Mouse (Mus musculus) hindbrain, embryonic 12.5 days (tissue): ENCODE data around the gene Ndel1. TPM values are rescaled to one million over a fixed set of nuclear protein-coding genes. Genes with fewer than 3 reads are reported as not detected.

ENCODE experiments used
- ATAC-seq: fragments of 200-750 bp; cut with Nextera tagmentation; 2 replicates; pipeline ENCODE4 v1.8.0; 2017; ENCODE audit warnings: moderate TSS enrichment; ENCODE audit not compliant: low FRiP score
- H3K27ac ChIP-seq: fragments of 300-500 bp; sonication (generic); 2 replicates; pipeline ENCODE4 v1.5.1; 2016; ENCODE audit warnings: mild to moderate bottlenecking
- H3K27me3 ChIP-seq: fragments of 300-500 bp; sonication (generic); 2 replicates; pipeline ENCODE4 v1.6.1; 2016; ENCODE audit warnings: mild to moderate bottlenecking
- H3K36me3 ChIP-seq: fragments of 300-500 bp; sonication (generic); 2 replicates; pipeline ENCODE4 v1.6.1; 2016; ENCODE audit warnings: mild to moderate bottlenecking
- H3K4me1 ChIP-seq: fragments of 300-500 bp; sonication (generic); 2 replicates; pipeline ENCODE4 v1.6.1; 2016
- H3K4me2 ChIP-seq: fragments of 300-500 bp; sonication (generic); replicated peaks from 2 replicates; pipeline ENCODE4 v1.6.1; 2016; ENCODE audit warnings: mild to moderate bottlenecking
- H3K4me3 ChIP-seq: fragments of 300-500 bp; sonication (generic); 2 replicates; pipeline ENCODE4 v1.5.1; 2016; ENCODE audit warnings: mild to moderate bottlenecking
- H3K9ac ChIP-seq: fragments of 300-500 bp; sonication (generic); 2 replicates; pipeline ENCODE4 v1.6.1; 2016; ENCODE audit warnings: mild to moderate bottlenecking, moderate library complexity
- H3K9me3 ChIP-seq: fragments of 300-500 bp; sonication (generic); replicated peaks from 2 replicates; pipeline ENCODE4 v1.6.1; 2016; ENCODE audit warnings: mild to moderate bottlenecking
- WGBS: fragments of 180-500 bp; shearing (Covaris S2); methylation state at CpG from one replicate; pipeline ENCODE4 v1.1.7; 2016; 5-methylcytosine and 5-hydroxymethylcytosine counted together
- polyA plus RNA-seq: library from polyadenylated mRNA; unstranded; fragments of >200 nt; fragmentation: Nextera tagmentation; extraction: Ambion mirVana; gene quantifications from 2 replicates; pipeline ENCODE4 v1.2.1, GENCODE M21; 2016

Ndel1 gene
- polyA plus RNA-seq, 1 experiment from 2014 or later = 77.1 TPM

DNA sequence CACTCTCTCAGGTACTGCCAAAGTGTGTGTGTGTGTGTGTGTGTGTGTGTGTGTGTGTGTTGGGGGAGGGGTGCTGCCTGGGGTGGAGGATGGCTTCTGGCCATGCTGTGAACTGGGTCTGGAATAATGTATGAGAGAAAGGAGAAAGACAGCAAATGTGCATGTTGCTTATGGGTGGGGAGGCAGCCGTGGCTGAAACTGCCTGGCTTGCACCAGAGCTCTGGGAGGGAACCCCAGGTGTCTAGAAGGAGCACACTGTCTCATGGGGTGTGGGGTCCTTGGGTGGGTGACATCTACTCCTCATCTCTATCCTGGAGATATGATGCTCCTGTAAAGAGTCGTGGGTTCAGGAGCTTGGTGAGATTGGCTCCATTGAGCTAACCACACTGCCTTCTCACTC, 17.0 kb upstream of the Ndel1 start:
- H3K9ac ChIP-seq = no peak overlapping the region
- H3K36me3 ChIP-seq = no peaks in the 10 kb centered on the region
- no peaks in the 10 kb centered on the region for H3K9me3 ChIP-seq
- no peaks in the 10 kb centered on the region for H3K4me1 ChIP-seq
- H3K4me2 ChIP-seq = no peak overlapping the region
- no peak overlapping the region for H3K27ac ChIP-seq
- no peaks in the 10 kb centered on the region for H3K27me3 ChIP-seq
- 73% methylated on average over 2 of the region's 2 CpGs for WGBS
- H3K4me3 ChIP-seq = no peak overlapping the region
- ATAC-seq = no peak

DNA sequence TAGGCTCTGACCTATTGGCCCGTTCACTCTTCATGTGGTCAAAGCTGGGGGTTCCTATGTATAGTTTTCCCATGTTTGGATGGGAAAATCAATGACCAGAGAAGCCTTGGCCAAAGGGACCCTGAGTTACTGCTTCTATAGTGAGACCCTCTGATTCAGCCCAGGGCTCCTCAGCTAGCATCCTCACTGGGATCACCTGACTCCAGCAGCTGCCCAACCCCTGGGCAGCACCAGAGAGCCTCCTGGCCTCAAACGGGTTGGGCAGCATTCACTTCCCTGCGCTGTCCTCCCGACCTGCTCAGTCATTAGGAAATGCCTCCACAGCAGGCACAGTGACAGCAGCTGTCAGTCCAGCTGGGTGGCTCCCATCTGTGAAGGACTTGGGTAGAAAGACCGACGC, 16.6 kb upstream of the Ndel1 start, which contains the start of gene Rnf222:
TSS of gene Rnf222 (plus strand) at position 301 of the 400 bp plus-strand sequence.
- no peak within 1 kb of the TSS for H3K9ac ChIP-seq
- no peaks in the 10 kb centered on the region for H3K27me3 ChIP-seq
- no peak within 1 kb of the TSS for H3K27ac ChIP-seq
- WGBS = 35% methylated on average over 6 of the region's 6 CpGs
- no peaks in the 10 kb centered on the region for H3K36me3 ChIP-seq
- H3K9me3 ChIP-seq = no peaks in the 10 kb centered on the region
- no peaks in the 10 kb centered on the region for H3K4me1 ChIP-seq
- no peak within 1 kb of the TSS for H3K4me3 ChIP-seq
- no peak within 1 kb of the TSS for H3K4me2 ChIP-seq
- ATAC-seq = no peak

DNA sequence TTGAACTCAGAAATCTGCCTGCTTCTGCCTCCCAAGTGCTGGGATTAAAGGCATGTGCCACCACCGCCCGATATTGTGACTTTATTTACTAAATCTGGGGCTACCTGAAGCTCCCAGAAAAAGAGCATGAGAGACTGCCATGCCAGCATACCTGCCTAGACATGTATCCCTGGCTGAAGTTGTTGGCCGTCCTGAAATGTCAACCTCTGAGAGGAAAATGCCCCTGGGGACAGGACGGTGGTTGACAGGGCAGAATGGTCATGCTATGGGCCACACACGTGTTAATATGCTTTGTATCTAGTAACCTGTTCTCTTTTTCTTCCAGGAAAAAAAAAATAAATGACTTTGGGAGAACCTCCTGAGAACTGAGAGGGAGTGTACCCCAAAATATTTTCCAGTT, 14.4 kb upstream of the Ndel1 start:
- H3K27ac ChIP-seq = no peak overlapping the region
- H3K4me3 ChIP-seq = no peak overlapping the region
- no peak for ATAC-seq
- no peaks in the 10 kb centered on the region for H3K4me1 ChIP-seq
- no peaks in the 10 kb centered on the region for H3K27me3 ChIP-seq
- H3K9ac ChIP-seq = no peak overlapping the region
- no peaks in the 10 kb centered on the region for H3K36me3 ChIP-seq
- no peaks in the 10 kb centered on the region for H3K9me3 ChIP-seq
- H3K4me2 ChIP-seq = no peak overlapping the region
- 78% methylated on average over 5 of the region's 5 CpGs for WGBS

DNA sequence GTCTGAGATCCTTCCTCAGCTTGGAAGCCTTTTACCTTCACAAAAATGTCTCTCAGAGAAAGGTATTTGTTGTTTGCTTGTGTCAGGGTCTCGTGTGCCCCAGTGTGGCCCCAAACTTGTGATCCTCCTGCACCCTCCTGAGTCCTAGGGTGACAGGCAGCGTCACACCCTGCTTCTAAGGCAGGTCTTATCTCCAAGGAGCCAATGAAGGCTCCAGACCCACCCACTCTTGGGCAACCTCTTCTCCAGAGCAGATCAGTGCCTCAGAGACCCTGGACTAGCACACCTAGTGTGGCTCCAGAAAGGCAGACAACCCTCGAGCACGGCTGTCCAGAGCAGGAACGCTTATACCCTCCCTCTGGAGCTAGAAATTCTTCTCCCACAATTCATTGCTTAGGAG, 12.7 kb upstream of the Ndel1 start:
- Histone ChIP-seq H3K4me3 (no peak overlapping the region), H3K9me3 (no peaks in the 10 kb centered on the region), H3K4me1 (no peaks in the 10 kb centered on the region), H3K36me3 (no peaks in the 10 kb centered on the region), H3K9ac (no peak overlapping the region), H3K27ac (no peak overlapping the region), H3K27me3 (no peaks in the 10 kb centered on the region), H3K4me2 (no peak overlapping the region)
- WGBS = 80% methylated on average over 5 of the region's 5 CpGs
- ATAC-seq = no peak

DNA sequence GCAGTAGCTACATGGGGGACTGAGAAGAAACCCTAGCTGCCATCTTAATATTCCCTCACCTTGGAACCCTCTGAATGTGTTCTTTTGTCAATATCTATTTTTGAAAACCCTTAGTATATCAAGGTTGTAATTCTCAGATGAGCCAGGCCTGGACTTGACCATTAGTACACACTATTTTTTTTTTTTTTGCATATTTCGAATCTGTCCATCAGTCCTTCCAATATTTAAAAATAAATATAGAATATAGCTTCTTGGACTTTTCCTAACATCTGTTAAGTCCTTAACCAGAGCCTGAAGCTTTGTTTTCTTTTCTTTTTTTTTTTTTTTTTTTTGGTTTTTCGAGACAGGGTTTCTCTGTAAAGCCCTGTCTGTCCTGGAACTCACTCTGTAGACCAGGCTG, 12.2 kb upstream of the Ndel1 start:
- ATAC-seq = no peak
- 76% methylated on average over 2 of the region's 2 CpGs for WGBS
- no peaks in the 10 kb centered on the region for H3K36me3 ChIP-seq
- no peaks in the 10 kb centered on the region for H3K9me3 ChIP-seq
- H3K9ac ChIP-seq = no peak overlapping the region
- no peaks in the 10 kb centered on the region for H3K27me3 ChIP-seq
- no peak overlapping the region for H3K27ac ChIP-seq
- H3K4me3 ChIP-seq = no peak overlapping the region
- H3K4me2 ChIP-seq = no peak overlapping the region
- no peaks in the 10 kb centered on the region for H3K4me1 ChIP-seq

DNA sequence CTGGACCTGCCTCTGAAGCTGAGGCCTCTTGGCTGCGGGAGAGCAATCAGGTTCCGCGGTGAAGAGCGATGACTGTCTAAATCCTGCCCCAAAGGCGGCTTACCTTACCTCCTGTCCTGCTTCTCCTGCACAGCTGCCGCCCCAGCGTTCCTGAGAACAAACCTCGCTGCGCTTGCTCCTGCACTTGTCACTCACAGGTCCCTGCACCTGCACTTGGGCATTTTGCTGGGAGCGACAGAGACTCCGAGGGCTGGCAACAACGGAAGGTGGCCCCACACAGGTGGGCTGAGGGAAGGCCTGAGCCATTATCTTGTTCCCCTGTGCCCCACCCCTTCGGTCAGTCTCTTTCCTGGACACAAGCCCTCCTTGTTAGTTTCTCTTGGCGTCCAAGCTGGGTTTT, 10.4 kb upstream of the Ndel1 start:
- Histone ChIP-seq H3K36me3 (no peaks in the 10 kb centered on the region), H3K9me3 (no peaks in the 10 kb centered on the region), H3K9ac (no peak overlapping the region), H3K4me2 (no peak overlapping the region), H3K4me3 (no peak overlapping the region), H3K4me1 (no peaks in the 10 kb centered on the region), H3K27ac (no peak overlapping the region), H3K27me3 (no peaks in the 10 kb centered on the region)
- WGBS = 31% methylated on average over 14 of the region's 14 CpGs
- no peak for ATAC-seq

DNA sequence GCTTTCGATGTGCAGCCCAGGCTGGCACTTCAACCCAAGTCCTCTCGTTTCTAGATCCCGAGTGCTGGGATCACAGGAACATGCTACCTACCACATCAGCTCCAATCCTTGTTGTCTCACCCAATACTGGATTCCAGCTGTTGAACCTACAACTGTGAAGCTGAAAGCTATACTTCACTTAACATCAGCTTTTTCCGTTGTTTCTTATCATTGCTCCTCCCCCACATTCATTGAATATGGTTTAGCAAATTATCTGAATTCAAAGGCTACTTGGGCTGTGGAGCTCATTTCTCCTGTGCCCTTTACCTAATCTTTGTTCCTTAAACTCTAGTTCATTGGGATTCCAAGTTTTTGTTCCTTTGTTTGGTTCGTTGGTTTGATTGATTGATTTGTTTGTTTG, 7.2 kb upstream of the Ndel1 start:
- H3K36me3 ChIP-seq = no peaks in the 10 kb centered on the region
- no peak overlapping the region for H3K9ac ChIP-seq
- H3K4me1 ChIP-seq = no peaks in the 10 kb centered on the region
- H3K4me3 ChIP-seq = no peak overlapping the region
- H3K27me3 ChIP-seq = no peaks in the 10 kb centered on the region
- 90% methylated on average over 5 of the region's 5 CpGs for WGBS
- no peak overlapping the region for H3K27ac ChIP-seq
- no peaks in the 10 kb centered on the region for H3K9me3 ChIP-seq
- no peak overlapping the region for H3K4me2 ChIP-seq
- ATAC-seq = no peak

DNA sequence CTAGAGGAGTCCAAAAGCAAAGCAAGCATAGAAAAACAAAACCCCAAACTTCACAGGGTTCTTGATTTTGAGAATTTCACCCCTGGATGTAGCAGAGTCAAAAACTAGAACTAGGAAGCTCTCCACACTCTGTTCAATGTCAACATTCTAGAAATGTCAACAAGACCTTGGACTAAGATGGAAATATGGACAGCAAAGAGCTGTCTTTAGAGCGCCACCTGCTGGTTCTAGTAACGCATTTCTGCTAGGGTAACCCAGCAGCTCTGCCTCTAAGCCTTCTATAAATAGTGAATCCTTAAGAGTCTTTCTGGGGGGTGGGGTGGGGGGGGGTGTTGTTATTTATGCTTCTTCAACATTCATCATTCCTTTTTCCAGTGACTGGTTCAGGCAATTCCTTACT, 3.2 kb upstream of the Ndel1 start:
- Histone ChIP-seq H3K27ac (no peak overlapping the region), H3K9ac (no peak overlapping the region), H3K4me1 (no peaks in the 10 kb centered on the region), H3K4me3 (no peak overlapping the region), H3K27me3 (no peaks in the 10 kb centered on the region), H3K4me2 (no peak overlapping the region), H3K9me3 (no peaks in the 10 kb centered on the region), H3K36me3 (no peaks in the 10 kb centered on the region)
- ATAC-seq = no peak
- WGBS = 0% methylated on average over 2 of the region's 2 CpGs

DNA sequence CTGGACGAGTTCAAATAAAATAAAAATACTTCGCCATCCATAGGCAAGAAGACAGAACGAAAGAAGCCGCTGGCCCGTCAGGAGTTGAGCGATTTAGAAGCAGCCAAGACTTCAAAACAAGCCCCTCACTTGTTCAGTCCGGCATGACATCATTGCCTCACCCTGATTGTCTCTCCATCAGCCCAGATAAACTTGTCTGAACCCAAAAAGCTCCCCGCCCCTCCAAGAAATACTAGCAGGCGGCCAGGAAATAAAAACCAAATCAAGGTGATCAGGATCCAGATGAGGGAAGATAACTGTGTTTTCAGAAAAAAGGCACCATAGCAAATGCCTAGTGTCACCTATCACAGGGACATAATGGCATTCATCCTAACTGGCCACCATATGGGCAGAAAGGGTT, 381 bp downstream of the Ndel1 start:
- Histone ChIP-seq H3K4me3 (no peak overlapping the region), H3K9me3 (no peaks in the 10 kb centered on the region), H3K27ac (no peak overlapping the region), H3K36me3 (no peaks in the 10 kb centered on the region), H3K9ac (no peak overlapping the region), H3K4me1 (no peaks in the 10 kb centered on the region), H3K4me2 (no peak overlapping the region), H3K27me3 (no peaks in the 10 kb centered on the region)
- 89% methylated on average over 9 of the region's 9 CpGs for WGBS
- no peak for ATAC-seq

DNA sequence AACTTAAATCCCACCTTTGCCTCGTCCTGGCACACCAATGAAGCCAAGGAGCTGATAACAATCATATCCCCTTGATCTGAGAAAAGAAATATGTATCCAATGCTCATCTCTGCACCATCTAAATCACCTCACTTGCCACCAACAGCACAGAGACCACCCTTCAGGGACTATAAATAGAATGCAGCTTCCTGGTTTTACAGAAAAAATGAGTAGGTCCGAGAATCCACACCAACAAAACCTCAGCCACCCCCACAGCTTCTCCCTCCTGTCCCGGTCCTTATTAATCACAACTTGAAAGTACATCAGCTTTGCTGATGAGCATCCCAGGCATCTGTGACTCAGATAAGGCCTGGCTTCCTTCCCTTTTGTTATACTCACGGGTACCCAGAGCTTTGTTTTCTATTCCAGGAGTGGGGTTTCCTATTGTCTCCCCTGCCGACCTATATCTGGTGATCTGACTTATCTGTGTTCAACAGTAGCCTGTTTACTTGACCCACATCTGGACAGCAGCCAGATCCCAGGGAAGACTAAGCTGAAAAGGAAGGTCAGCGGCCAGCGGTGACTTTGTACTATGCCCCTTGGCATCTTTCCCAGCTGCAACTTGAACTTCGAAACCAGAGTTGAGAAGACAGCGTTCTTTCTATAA, 7.0 kb downstream of the Ndel1 start:
- Histone ChIP-seq H3K36me3 (no peaks in the 10 kb centered on the region), H3K27me3 (no peaks in the 10 kb centered on the region), H3K9me3 (no peaks in the 10 kb centered on the region), H3K4me3 (no peak overlapping the region), H3K27ac (no peak overlapping the region), H3K4me2 (no peak overlapping the region), H3K9ac (no peak overlapping the region), H3K4me1 (no peaks in the 10 kb centered on the region)
- ATAC-seq = no peak
- 65% methylated on average over 9 of the region's 9 CpGs for WGBS

DNA sequence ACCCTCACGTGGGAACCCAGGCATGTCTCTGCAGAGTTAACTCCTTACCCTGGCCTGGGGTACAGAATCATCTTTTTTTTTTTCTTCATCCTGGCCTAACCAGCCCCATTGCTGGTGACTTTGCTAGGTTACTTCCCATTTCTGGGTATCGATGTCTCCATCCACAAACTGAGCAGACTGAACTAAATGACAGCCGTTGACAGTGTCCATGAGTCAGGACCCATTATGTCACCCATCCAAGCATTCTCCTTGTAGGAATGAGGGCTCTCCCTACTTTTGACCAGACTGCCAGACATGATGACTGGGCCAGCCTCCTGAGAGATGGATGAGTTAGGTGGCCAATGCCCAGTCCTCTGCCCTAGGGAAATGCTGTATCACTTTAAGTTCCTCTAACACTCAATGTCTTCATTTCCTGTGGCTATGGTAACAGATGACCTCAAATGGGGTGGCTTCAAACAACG, 8.0 kb downstream of the Ndel1 start:
- no peak overlapping the region for H3K4me3 ChIP-seq
- no peaks in the 10 kb centered on the region for H3K27me3 ChIP-seq
- 75% methylated on average over 4 of the region's 4 CpGs for WGBS
- H3K4me2 ChIP-seq = no peak overlapping the region
- no peak overlapping the region for H3K9ac ChIP-seq
- H3K27ac ChIP-seq = no peak overlapping the region
- no peaks in the 10 kb centered on the region for H3K4me1 ChIP-seq
- ATAC-seq = no peak
- no peaks in the 10 kb centered on the region for H3K36me3 ChIP-seq
- no peaks in the 10 kb centered on the region for H3K9me3 ChIP-seq

DNA sequence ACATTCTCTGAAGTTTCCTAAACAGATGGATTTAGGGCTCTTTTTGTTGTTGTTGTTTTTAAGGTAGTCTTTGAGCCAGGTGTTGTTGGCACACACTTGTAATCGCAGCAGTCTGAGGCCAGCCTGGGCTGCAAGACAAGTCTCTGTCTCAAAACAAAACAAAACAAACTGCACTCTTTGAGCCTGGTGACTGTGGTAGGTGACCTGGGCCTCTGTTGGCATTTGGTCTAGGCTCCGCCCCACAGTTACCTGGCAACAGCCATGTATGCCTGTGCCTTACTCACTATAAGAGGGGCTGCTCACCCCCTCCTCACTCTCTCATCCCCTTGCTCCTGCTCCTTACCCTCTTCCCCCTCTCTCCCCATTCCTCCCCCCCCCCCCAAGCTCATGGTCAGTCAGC, 9.4 kb downstream of the Ndel1 start:
- no peak overlapping the region for H3K4me2 ChIP-seq
- H3K9me3 ChIP-seq = no peaks in the 10 kb centered on the region
- no peak overlapping the region for H3K9ac ChIP-seq
- no peaks in the 10 kb centered on the region for H3K4me1 ChIP-seq
- no peak overlapping the region for H3K27ac ChIP-seq
- no peak overlapping the region for H3K4me3 ChIP-seq
- no peaks in the 10 kb centered on the region for H3K36me3 ChIP-seq
- no peak for ATAC-seq
- 79% methylated on average over 2 of the region's 2 CpGs for WGBS
- H3K27me3 ChIP-seq = no peaks in the 10 kb centered on the region

DNA sequence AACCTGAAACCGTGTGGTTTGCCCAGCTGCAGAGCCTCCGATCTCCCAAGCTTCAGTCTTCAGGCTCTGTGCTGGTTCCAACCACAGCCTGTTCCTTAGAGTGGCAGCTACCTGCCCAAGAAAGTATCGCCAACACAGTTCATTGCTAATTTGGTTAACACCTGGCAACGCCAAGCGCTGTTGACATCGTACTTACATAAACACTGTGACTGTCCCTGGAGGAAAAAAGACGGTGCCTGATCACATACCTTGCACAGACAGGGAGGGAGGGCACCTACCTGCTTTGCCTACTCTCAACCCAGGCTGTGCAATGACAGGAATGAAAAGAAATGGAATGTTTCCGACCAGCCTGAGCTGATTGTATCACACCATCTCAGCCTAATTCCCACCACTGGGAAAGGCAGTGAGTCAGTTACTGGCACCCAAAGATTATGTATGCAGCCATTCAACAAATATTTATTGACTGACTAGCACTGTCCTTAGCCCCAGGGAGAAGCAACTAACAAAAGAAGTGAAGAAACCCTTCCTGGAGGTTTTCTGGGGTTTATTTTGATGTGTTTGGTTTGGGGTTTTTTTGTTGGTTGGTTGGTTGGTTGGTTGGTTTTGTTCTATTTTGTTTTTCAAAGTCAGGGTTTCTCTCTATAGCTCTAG, 11.6 kb downstream of the Ndel1 start:
- H3K27me3 ChIP-seq = peaks cover 8% of the 10 kb centered on the region; the same call in 1 of the 2 replicates
- 81% methylated on average over 8 of the region's 8 CpGs for WGBS
- ATAC-seq = no peak

More for the DNA sequence above, 11.6 kb downstream of the Ndel1 start:
- Histone ChIP-seq H3K4me2 (no peak overlapping the region), H3K36me3 (no peaks in the 10 kb centered on the region), H3K9ac (no peak overlapping the region), H3K27ac (no peak overlapping the region), H3K4me1 (no peaks in the 10 kb centered on the region), H3K4me3 (no peak overlapping the region), H3K9me3 (no peaks in the 10 kb centered on the region)
